Mouse (Mus musculus): ENCODE measurements around the gene Gm20388. TPM values are rescaled to one million over a fixed set of nuclear protein-coding genes. Genes with fewer than 3 reads are reported as not detected.

Gene Gm20388
- total RNA-seq, 2 experiments from 2014 or later = 2.4 to 2.6 TPM

GRCm38 (mm10) chr8:121033299-121034013, 1122.8 kb downstream of the Gm20388 start:
- intact Hi-C loops (cut with DNase I) = no loop called here
- no peak for DNase-seq (ENCODE audit: extremely low spot score in 1 of 2, low spot score in 2 of 2)
- TF ChIP-seq CTCF (IDR thresholded peaks at IDR 0.05) = no peak
- no peak overlapping the region for H3K4me3 ChIP-seq
- no peak overlapping the region for H3K27ac ChIP-seq

DNA sequence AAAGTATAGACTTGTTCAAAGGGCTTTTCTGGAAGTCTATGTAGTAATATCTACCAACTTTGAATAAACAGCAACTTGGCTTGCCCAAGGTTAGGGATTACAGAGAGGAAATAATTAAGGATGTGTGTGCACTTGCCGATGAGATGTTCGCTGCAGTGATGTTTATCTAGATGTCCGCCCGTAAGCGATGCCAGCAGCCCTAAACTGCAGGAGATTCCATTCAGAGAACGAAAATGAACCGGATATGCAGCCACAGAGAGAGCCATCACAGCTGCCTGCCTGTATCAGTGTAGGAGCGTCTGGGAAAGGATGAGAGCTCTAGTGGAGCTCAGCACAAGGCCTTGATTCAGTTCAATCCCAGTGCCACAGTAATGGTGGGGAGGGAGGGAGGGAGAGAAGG, 1125.0 kb downstream of the Gm20388 start:
- TF ChIP-seq CTCF (IDR thresholded peaks at IDR 0.05) = no peak
- H3K27ac ChIP-seq = no peak overlapping the region
- no peak for DNase-seq (ENCODE audit: extremely low spot score in 1 of 2, low spot score in 2 of 2)
- no peak overlapping the region for H3K4me3 ChIP-seq
- intact Hi-C loops (cut with DNase I) = no loop called here

- DNase-seq (ENCODE audit: extremely low spot score in 1 of 2, low spot score in 2 of 2) = no peak
- H3K4me3 ChIP-seq = no peak overlapping the region
- TF ChIP-seq CTCF (IDR thresholded peaks at IDR 0.05) = no peak
Observed at GRCm38 (mm10) chr8:121043719-121044440, 1133.2 kb downstream of the Gm20388 start.

GRCm38 (mm10) chr8:121047441-121047840, 1136.8 kb downstream of the Gm20388 start:
- TF ChIP-seq CTCF (IDR thresholded peaks at IDR 0.05) = peak; percentile 12
- DNase-seq (ENCODE audit: extremely low spot score in 1 of 2, low spot score in 2 of 2) = no peak
- intact Hi-C loops (cut with DNase I) = no loop called here
- no peak overlapping the region for H3K4me3 ChIP-seq
- no peak overlapping the region for H3K27ac ChIP-seq

More at GRCm38 (mm10) chr8:121043719-121044440, 1133.2 kb downstream of the Gm20388 start:
- intact Hi-C loops (cut with DNase I) = no loop called here
- H3K27ac ChIP-seq = no peak overlapping the region

- intact Hi-C loops (cut with DNase I) = no loop called here
- TF ChIP-seq CTCF (IDR thresholded peaks at IDR 0.05) = no peak
- H3K4me3 ChIP-seq = no peak overlapping the region
- no peak overlapping the region for H3K27ac ChIP-seq
- DNase-seq (ENCODE audit: extremely low spot score in 1 of 2, low spot score in 2 of 2) = no peak
Observed at GRCm38 (mm10) chr8:121058081-121058480, 1147.4 kb downstream of the Gm20388 start.

- peak in 1 of 2 experiments; percentile 31 for DNase-seq (ENCODE audit: extremely low spot score in 1 of 2, low spot score in 2 of 2)
- no peak overlapping the region for H3K4me3 ChIP-seq
- no peak overlapping the region for H3K27ac ChIP-seq
- TF ChIP-seq CTCF (IDR thresholded peaks at IDR 0.05) = no peak
- intact Hi-C loops (cut with DNase I) = no loop called here
Observed at GRCm38 (mm10) chr8:121059098-121059497, 1148.5 kb downstream of the Gm20388 start.

DNA sequence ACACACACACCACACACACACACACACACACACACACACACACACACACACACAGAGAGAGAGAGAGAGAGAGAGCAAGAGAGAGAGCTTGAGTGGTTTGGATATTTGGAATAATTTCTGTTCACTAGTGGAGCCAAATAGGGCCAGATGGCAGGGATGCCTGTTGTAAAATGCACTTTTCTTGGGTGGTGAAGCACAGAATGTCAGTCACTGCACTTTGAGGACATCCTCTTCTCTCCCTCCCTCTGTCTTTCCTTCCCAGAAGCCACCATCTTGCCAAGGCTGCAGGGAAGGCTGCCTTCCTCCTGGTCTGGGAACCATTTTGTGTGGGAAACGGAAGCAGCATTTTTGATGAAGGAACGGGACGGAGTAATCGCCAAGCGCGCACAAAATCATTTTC, 1151.9 kb downstream of the Gm20388 start:
- no peak overlapping the region for H3K27ac ChIP-seq
- DNase-seq (ENCODE audit: extremely low spot score in 1 of 2, low spot score in 2 of 2) = no peak
- intact Hi-C loops (cut with DNase I) = no loop called here
- no peak for TF ChIP-seq CTCF (IDR thresholded peaks at IDR 0.05)
- H3K4me3 ChIP-seq = no peak overlapping the region

DNA sequence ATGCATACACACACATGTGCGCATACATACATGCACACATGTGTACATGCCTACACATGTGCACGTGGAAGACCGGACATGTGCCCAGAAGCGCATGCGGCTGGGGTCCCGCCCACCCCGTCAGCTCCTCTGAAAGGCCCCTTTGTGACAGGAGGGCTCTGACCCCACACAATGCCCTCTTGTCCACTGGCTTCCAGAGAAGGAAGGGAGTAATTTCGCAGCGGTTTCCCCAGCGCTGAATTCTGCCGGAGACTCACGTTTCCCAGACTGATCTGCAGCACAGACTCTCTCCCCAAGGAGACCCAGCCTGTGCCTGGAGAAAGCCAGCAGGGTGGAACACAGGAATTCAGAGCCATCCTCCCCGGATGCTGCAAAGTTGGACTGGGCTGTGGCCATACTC, 1153.0 kb downstream of the Gm20388 start:
- no peak overlapping the region for H3K4me3 ChIP-seq
- DNase-seq (ENCODE audit: extremely low spot score in 1 of 2, low spot score in 2 of 2) = no peak
- no peak overlapping the region for H3K27ac ChIP-seq
- no peak for TF ChIP-seq CTCF (IDR thresholded peaks at IDR 0.05)
- intact Hi-C loops (cut with DNase I) = no loop called here

- DNase-seq (ENCODE audit: extremely low spot score in 1 of 2, low spot score in 2 of 2) = no peak
- intact Hi-C loops (cut with DNase I) = no loop called here
- H3K27ac ChIP-seq = no peak overlapping the region
Observed at GRCm38 (mm10) chr8:121071454-121071853, 1160.8 kb downstream of the Gm20388 start.

DNA sequence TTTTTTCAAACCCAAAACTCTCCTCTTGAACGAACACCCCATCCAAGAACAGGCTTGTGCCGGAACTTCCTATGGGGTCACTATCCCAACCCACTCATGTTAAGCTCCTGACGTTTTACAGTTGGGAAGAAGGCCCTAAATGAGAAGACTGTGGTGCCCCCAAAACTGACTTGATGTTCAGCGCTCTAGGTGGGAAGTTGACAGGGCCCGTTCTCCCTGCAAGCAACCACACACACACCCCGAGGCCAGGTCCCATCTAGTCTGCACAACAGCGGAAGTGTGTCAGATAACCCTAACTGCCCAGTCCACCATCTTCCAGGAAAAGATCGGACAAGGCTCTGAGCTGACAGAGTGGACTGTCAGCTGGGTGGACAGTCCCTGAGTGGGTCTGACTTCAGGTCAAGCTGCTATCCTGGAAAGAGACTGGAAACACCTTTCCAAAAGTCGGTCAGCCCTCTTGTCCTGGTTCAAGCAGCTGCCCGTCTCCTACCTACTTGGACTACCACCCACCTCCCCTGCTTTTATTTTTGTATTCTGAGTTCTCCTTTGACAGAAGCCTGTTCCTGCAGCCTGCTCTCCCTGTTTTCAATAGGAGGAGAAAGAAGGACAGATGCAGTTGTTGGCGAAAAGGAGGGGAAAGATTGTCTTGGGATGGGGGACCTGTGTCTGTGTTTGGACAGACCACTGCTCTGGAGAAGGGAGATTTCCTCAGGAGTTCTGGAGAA, 1161.9 kb downstream of the Gm20388 start:
- Histone ChIP-seq H3K27ac (no peak overlapping the region), H3K4me3 (no peak overlapping the region)
- TF ChIP-seq CTCF (IDR thresholded peaks at IDR 0.05) = no peak
- DNase-seq (ENCODE audit: extremely low spot score in 1 of 2, low spot score in 2 of 2) = no peak
- intact Hi-C loops (cut with DNase I) = no loop called here

More at GRCm38 (mm10) chr8:121071454-121071853, 1160.8 kb downstream of the Gm20388 start:
- no peak overlapping the region for H3K4me3 ChIP-seq
- peak; percentile 8 for TF ChIP-seq CTCF (IDR thresholded peaks at IDR 0.05)

GRCm38 (mm10) chr8:121073174-121074107, 1162.8 kb downstream of the Gm20388 start:
- no peak overlapping the region for H3K27ac ChIP-seq
- TF ChIP-seq CTCF (IDR thresholded peaks at IDR 0.05) = no peak
- no peak overlapping the region for H3K4me3 ChIP-seq
- DNase-seq (ENCODE audit: extremely low spot score in 1 of 2, low spot score in 2 of 2) = no peak
- intact Hi-C loops (cut with DNase I) = loop anchor here (2.0 kb wide), 1 partner anchor 45 kb away; no protein-coding TSS in a partner anchor
